Comparison of ENCODE assay signal across 8 mouse cellular contexts in the genomic region with DNA sequence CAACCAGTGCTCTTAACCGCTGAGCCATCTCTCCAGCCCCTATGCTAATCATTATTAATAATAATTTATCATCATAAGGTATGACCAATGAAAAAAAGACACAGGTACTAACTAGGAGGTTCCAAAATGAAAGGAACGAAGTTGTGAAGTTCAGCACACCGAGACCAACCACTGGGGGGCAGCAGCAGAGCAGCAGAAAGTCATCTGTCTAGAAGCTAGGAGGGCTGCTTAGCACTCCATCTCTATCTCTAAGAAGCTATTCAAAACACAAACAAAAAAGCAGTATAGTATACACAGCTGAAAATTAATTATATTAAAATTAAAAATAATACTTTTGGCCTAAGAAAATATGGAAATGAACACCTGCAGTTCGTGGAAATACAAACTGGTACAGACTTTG. TPM values are rescaled to one million over a fixed set of nuclear protein-coding genes. Genes with fewer than 3 reads are reported as not detected.
A peak's percentile ranks its signal among the peaks of the same experiment; 100 is the strongest.
DNase-seq lines count a peak whose midpoint lies in the region; ATAC-seq and TF ChIP-seq lines count a peak whose summit lies in the region.

No protein-coding gene starts in this region.

- DNase-seq in c-Kit-positive CD71-positive TER-119-positive erythroid progenitor cells, embryonic 14.5 days (ENCODE audit: low spot score), result peak; percentile 61
- peak; percentile 24 to 73 for DNase-seq in frontal cortex, postnatal 10 days (ENCODE audit: low spot score in 2 of 2)
- peak; percentile 69 to 81 for DNase-seq in left cerebral cortex, postnatal 25 days (ENCODE audit: low spot score in 2 of 2)
- DNase-seq in midbrain, postnatal 0 days (ENCODE audit: low spot score), result peak; percentile 85
- peak; percentile 77 to 90 for DNase-seq in spleen, postnatal 4 days (ENCODE audit: low spot score in 2 of 2)

- no peaks in the 10 kb centered on the region for H3K9me3 ChIP-seq in heart, embryonic 12.5 days (replicated peaks)
- no peaks in the 10 kb centered on the region for H3K9me3 ChIP-seq in heart, embryonic 11.5 days (replicated peaks; ENCODE audit: control insufficient read depth, low read length)
- no peaks in the 10 kb centered on the region for H3K9me3 ChIP-seq in intestine, embryonic 16.5 days (ENCODE audit: control insufficient read depth, low read length)
- no peaks in the 10 kb centered on the region for H3K9me3 ChIP-seq in midbrain, postnatal 0 days (ENCODE audit: low read length)

- WGBS in heart, embryonic 12.5 days, result 59% methylated on average over 4 of the region's 4 CpGs
- 56% methylated on average over 4 of the region's 4 CpGs for WGBS in heart, embryonic 11.5 days (ENCODE audit: insufficient replicate concordance)
- WGBS in intestine, embryonic 16.5 days, result 43% methylated on average over 4 of the region's 4 CpGs
- 55% methylated on average over 4 of the region's 4 CpGs for WGBS in midbrain, postnatal 0 days

- H3K36me3 ChIP-seq in heart, embryonic 12.5 days, result peaks cover 85% of the 10 kb centered on the region
- peaks cover 39% of the 10 kb centered on the region for H3K36me3 ChIP-seq in heart, embryonic 11.5 days (ENCODE audit: control insufficient read depth, insufficient read depth, low read length)
- peaks cover 15% of the 10 kb centered on the region for H3K36me3 ChIP-seq in intestine, embryonic 16.5 days (ENCODE audit: control insufficient read depth, insufficient read depth, low read length)
- H3K36me3 ChIP-seq in midbrain, postnatal 0 days (ENCODE audit: insufficient read depth, low read length), result 0 out of 2 replicates have a peak, but pooled peaks cover 4% of the 10 kb centered on the region

- ATAC-seq in heart, embryonic 12.5 days (ENCODE audit: insufficient number of reproducible peaks, low FRiP score), result 0 out of 2 replicates have a peak, but pooled peaks have one; percentile 58
- ATAC-seq in heart, embryonic 11.5 days (replicated peaks; ENCODE audit: insufficient number of reproducible peaks, low FRiP score, low TSS enrichment), result no peak
- peak; percentile 59; the same call in 1 of the 2 replicates for ATAC-seq in intestine, embryonic 16.5 days
- no peak for ATAC-seq in midbrain, postnatal 0 days (ENCODE audit: low FRiP score)

- no peak overlapping the region for H3K4me2 ChIP-seq in heart, embryonic 12.5 days
- H3K4me2 ChIP-seq in heart, embryonic 11.5 days, result no peak overlapping the region
- H3K4me2 ChIP-seq in intestine, embryonic 16.5 days (ENCODE audit: low read depth, low read length), result no peak overlapping the region
- no peak overlapping the region for H3K4me2 ChIP-seq in midbrain, postnatal 0 days (ENCODE audit: low read depth, low read length, poor library complexity, severe bottlenecking)

- peaks cover 19% of the 10 kb centered on the region for H3K4me1 ChIP-seq in heart, embryonic 12.5 days (replicated peaks)
- peaks cover 14% of the 10 kb centered on the region for H3K4me1 ChIP-seq in heart, embryonic 11.5 days (ENCODE audit: control insufficient read depth, insufficient read depth, low read length)
- H3K4me1 ChIP-seq in intestine, embryonic 16.5 days (ENCODE audit: control insufficient read depth, insufficient read depth, low read length), result 0 out of 2 replicates have a peak, but pooled peaks cover 2% of the 10 kb centered on the region
- no peaks in the 10 kb centered on the region for H3K4me1 ChIP-seq in midbrain, postnatal 0 days (ENCODE audit: insufficient read depth, low read length)

- intact Hi-C loops in left cerebral cortex, postnatal 25 days (cut with DNase I), result loop anchor here (1.0 to 5.0 kb wide), 2 partner anchors 53 to 99 kb away; a partner anchor contains a TSS

- no peak overlapping the region for H3K9ac ChIP-seq in heart, embryonic 12.5 days
- H3K9ac ChIP-seq in heart, embryonic 11.5 days (ENCODE audit: low read depth, low read length), result no peak overlapping the region
- no peak overlapping the region for H3K9ac ChIP-seq in intestine, embryonic 16.5 days (ENCODE audit: low read depth, low read length)
- H3K9ac ChIP-seq in midbrain, postnatal 0 days (replicated peaks; ENCODE audit: low read length, poor library complexity, severe bottlenecking), result no peak overlapping the region

- no peaks in the 10 kb centered on the region for H3K27me3 ChIP-seq in heart, embryonic 12.5 days (replicated peaks)
- no peaks in the 10 kb centered on the region for H3K27me3 ChIP-seq in heart, embryonic 11.5 days (ENCODE audit: control insufficient read depth, insufficient read depth, low read length)
- H3K27me3 ChIP-seq in intestine, embryonic 16.5 days (replicated peaks; ENCODE audit: control insufficient read depth, insufficient read depth, low read length), result no peaks in the 10 kb centered on the region
- H3K27me3 ChIP-seq in midbrain, postnatal 0 days (ENCODE audit: insufficient read depth, low read length), result no peaks in the 10 kb centered on the region

- H3K27ac ChIP-seq in heart, embryonic 12.5 days (ENCODE audit: poor library complexity, severe bottlenecking), result peak overlapping the region; percentile 74; the same call in 1 of the 2 replicates
- no peak overlapping the region for H3K27ac ChIP-seq in heart, embryonic 11.5 days (ENCODE audit: low read depth, low read length)
- H3K27ac ChIP-seq in intestine, embryonic 16.5 days (ENCODE audit: low read length), result no peak overlapping the region
- no peak overlapping the region for H3K27ac ChIP-seq in midbrain, postnatal 0 days (ENCODE audit: low read depth, low read length)

- no peak overlapping the region for H3K4me3 ChIP-seq in heart, embryonic 12.5 days
- H3K4me3 ChIP-seq in heart, embryonic 11.5 days (ENCODE audit: low read depth, low read length), result no peak overlapping the region
- H3K4me3 ChIP-seq in intestine, embryonic 16.5 days (ENCODE audit: low read length), result no peak overlapping the region
- no peak overlapping the region for H3K4me3 ChIP-seq in midbrain, postnatal 0 days (ENCODE audit: low read depth, low read length)

- peak; percentile 94 for TF ChIP-seq CTCF in midbrain, postnatal 0 days (IDR thresholded peaks at IDR 0.05)

RNA-seq across cellular contexts. Expression of a gene that starts 53.0 kb away (rescaled TPM):
- polyA plus RNA-seq in heart, embryonic 12.5 days (2016; fragmentation: Nextera tagmentation; extraction: Ambion mirVana), result 291 and 300 TPM in 2 replicates
- 156 and 251 TPM in 2 replicates for polyA plus RNA-seq in heart, embryonic 11.5 days (2014; fragmentation: Nextera tagmentation; extraction: Ambion mirVana)
- 107 and 109 TPM in 2 replicates for polyA plus RNA-seq in intestine, embryonic 16.5 days (2015; fragmentation: Nextera tagmentation; extraction: Ambion mirVana)
- total RNA-seq in left cerebral cortex, postnatal 25 days (2021), result 10 to 100 TPM; 31.8 to 34.1 TPM
- 47.4 and 55.5 TPM in 2 replicates for total RNA-seq in midbrain, postnatal 0 days (2014; rRNA removed)
- polyA plus RNA-seq in midbrain, postnatal 0 days (2015; fragmentation: Nextera tagmentation; extraction: Ambion mirVana), result 38.0 and 38.6 TPM in 2 replicates

Comparison
In these comparisons a context has a peak if more than half of its experiments do, and no peak if none do; other contexts are left out.
1. ATAC-seq: peak in heart, embryonic 12.5 days (single experiment) and intestine, embryonic 16.5 days (single experiment); none in heart, embryonic 11.5 days (single experiment) and midbrain, postnatal 0 days (single experiment).
2. Peak in every context shown above with its lines, with median percentiles within 50 percentile points of each other: DNase-seq.